Mouse (Mus musculus) olfactory bulb, adult 2 months (tissue): ENCODE results near the gene Rnf31. TPM values are rescaled to one million over a fixed set of nuclear protein-coding genes. Genes with fewer than 3 reads are reported as not detected.

ENCODE experiments used
- H3K27ac ChIP-seq: fragments of 200-500 bp; 2 replicates; pipeline ENCODE4 v1.5.1; 2012; ENCODE audit warnings: low read depth, low read length; ENCODE audit not compliant: insufficient read depth
- H3K4me1 ChIP-seq: fragments of 200-500 bp; 2 replicates; pipeline ENCODE4 v1.6.1; 2012; ENCODE audit warnings: low read length; ENCODE audit not compliant: control insufficient read depth, insufficient read depth
- H3K4me3 ChIP-seq: fragments of 200-500 bp; 2 replicates; pipeline ENCODE4 v1.5.1; 2012; ENCODE audit warnings: mild to moderate bottlenecking, low read depth, low read length, moderate library complexity; ENCODE audit not compliant: insufficient read depth
- CTCF ChIP-seq: fragments of 200-500 bp; IDR thresholded peaks from 2 replicates; pipeline ENCODE4 v1.5.1; 2012; ENCODE audit warnings: low read depth, mild to moderate bottlenecking, low read length, moderate library complexity; ENCODE audit not compliant: insufficient read depth
- POLR2A ChIP-seq: fragments of 200-500 bp; IDR thresholded peaks from 2 replicates; pipeline ENCODE4 v1.6.1; 2012; ENCODE audit warnings: mild to moderate bottlenecking, low read depth, low read length, moderate library complexity; ENCODE audit not compliant: insufficient read depth
- WGBS: fragments of 180-500 bp; shearing (Covaris S2); methylation state at CpG from one replicate; pipeline ENCODE4 v1.1.7; 2018; 5-methylcytosine and 5-hydroxymethylcytosine counted together
- polyA plus RNA-seq: library from polyadenylated mRNA; stranded (reverse); fragments of >200 nt; gene quantifications from 2 replicates; pipeline ENCODE4 v1.2.4, GENCODE M21; 2012; ENCODE audit warnings: low replicate concordance; ENCODE audit not compliant: missing spikeins, insufficient read depth, insufficient read length

Gene Rnf31
- polyA plus RNA-seq, 1 experiment: not detected

GRCm38 (mm10) chr14:55640816-55641215, 49.3 kb downstream of the Rnf31 start:
- no peak overlapping the region for H3K4me3 ChIP-seq
- H3K27ac ChIP-seq: no peak overlapping the region
- TF ChIP-seq POLR2A (no peak), CTCF (no peak)
- H3K4me1 ChIP-seq: peaks cover 15% of the 10 kb centered on the region
- 94% methylated on average over 14 of the region's 14 CpGs for WGBS

- WGBS: 94% methylated on average over 13 of the region's 13 CpGs
- no peak overlapping the region for H3K27ac ChIP-seq
- TF ChIP-seq CTCF: no peak
- TF ChIP-seq POLR2A: no peak
- H3K4me1 ChIP-seq: peaks cover 14% of the 10 kb centered on the region
- no peak overlapping the region for H3K4me3 ChIP-seq
These were observed 49.8 kb downstream of the Rnf31 start for GRCm38 (mm10) chr14:55641291-55641690.

- H3K27ac ChIP-seq: peak overlapping the region; percentile 100; the same call in 1 of the 2 replicates
- WGBS: 17% methylated on average over 8 of the region's 8 CpGs
- H3K4me3 ChIP-seq: peak overlapping the region; percentile 77
- H3K4me1 ChIP-seq: peaks cover 11% of the 10 kb centered on the region
- TF ChIP-seq POLR2A (no peak), CTCF (no peak)
These were observed 51.2 kb downstream of the Rnf31 start for GRCm38 (mm10) chr14:55642679-55643059.

GRCm38 (mm10) chr14:55643060-55643907, 51.8 kb downstream of the Rnf31 start, which contains the start of gene Tm9sf1:
Gene Tm9sf1 (minus strand): TSS chr14:55643806.
- Histone ChIP-seq H3K27ac (peak within 1 kb of the TSS; percentile 100), H3K4me3 (peak within 1 kb of the TSS; percentile 77), H3K4me1 (peaks cover 11% of the 10 kb centered on the region)
- TF ChIP-seq CTCF (no peak), POLR2A (peak; percentile 38)
- WGBS: under 1% methylated on average over 89 of the region's 89 CpGs

- WGBS: 17% methylated on average over 17 of the region's 17 CpGs
- no peak overlapping the region for H3K27ac ChIP-seq
- peaks cover 11% of the 10 kb centered on the region for H3K4me1 ChIP-seq
- TF ChIP-seq CTCF: no peak
- no peak for TF ChIP-seq POLR2A
- H3K4me3 ChIP-seq: peak overlapping the region; percentile 25; the same call in 1 of the 2 replicates
These were observed 52.9 kb downstream of the Rnf31 start for GRCm38 (mm10) chr14:55644261-55644888.

GRCm38 (mm10) chr14:55649884-55650283, 58.4 kb downstream of the Rnf31 start, which contains the start of gene Tssk4:
Gene Tssk4 (plus strand): TSS chr14:55650184.
- H3K4me1 ChIP-seq: no peaks in the 10 kb centered on the region
- WGBS: 96% methylated on average over 2 of the region's 2 CpGs
- no peak for TF ChIP-seq CTCF
- no peak for TF ChIP-seq POLR2A
- no peak within 1 kb of the TSS for H3K27ac ChIP-seq
- no peak within 1 kb of the TSS for H3K4me3 ChIP-seq

GRCm38 (mm10) chr14:55651528-55651927, 60.0 kb downstream of the Rnf31 start:
- WGBS: 95% methylated on average over 7 of the region's 7 CpGs
- no peak overlapping the region for H3K27ac ChIP-seq
- H3K4me3 ChIP-seq: no peak overlapping the region
- no peaks in the 10 kb centered on the region for H3K4me1 ChIP-seq
- TF ChIP-seq CTCF (no peak), POLR2A (no peak)

Other genes starting within 250 kb of the Rnf31 start
- gene Dhrs4, start 113.0 kb upstream of the Rnf31 start, polyA plus RNA-seq: not detected in 2 replicates
- gene Carmil3, start 101.1 kb upstream of the Rnf31 start, polyA plus RNA-seq: not detected in 2 replicates
- 357 TPM in 1 of 2 replicates, not detected in the other for gene Cpne6, start 81.3 kb upstream of the Rnf31 start, polyA plus RNA-seq
- gene Nrl, start 66.7 kb upstream of the Rnf31 start, polyA plus RNA-seq: not detected in 2 replicates
- gene Pck2, start 51.4 kb upstream of the Rnf31 start, polyA plus RNA-seq: not detected in 2 replicates
- gene Dcaf11, start 31.7 kb upstream of the Rnf31 start, polyA plus RNA-seq: not detected in 2 replicates
- gene A730061H03Rik, start 31.3 kb upstream of the Rnf31 start, polyA plus RNA-seq: not detected in 2 replicates
- gene Fitm1, start 16.1 kb upstream of the Rnf31 start, polyA plus RNA-seq: not detected in 2 replicates
- not detected in 2 replicates for gene Psme1, start 13.6 kb upstream of the Rnf31 start, polyA plus RNA-seq
- not detected in 2 replicates for gene Emc9, start 6.4 kb upstream of the Rnf31 start, polyA plus RNA-seq
- gene Psme2, start 595 bp upstream of the Rnf31 start, polyA plus RNA-seq: not detected in 2 replicates
- not detected in 2 replicates for gene Irf9, start 11.9 kb downstream of the Rnf31 start, polyA plus RNA-seq
- not detected in 2 replicates for gene Rec8, start 26.3 kb downstream of the Rnf31 start, polyA plus RNA-seq
- gene Ipo4, start 44.2 kb downstream of the Rnf31 start, polyA plus RNA-seq: not detected in 2 replicates
- not detected in 2 replicates for gene Gm49378, start 46.2 kb downstream of the Rnf31 start, polyA plus RNA-seq
- gene Tm9sf1, start 52.1 kb downstream of the Rnf31 start, polyA plus RNA-seq: not detected in 2 replicates
- gene Tssk4, start 58.5 kb downstream of the Rnf31 start, polyA plus RNA-seq: not detected in 2 replicates
- not detected in 2 replicates for gene Mdp1, start 68.8 kb downstream of the Rnf31 start, polyA plus RNA-seq
- gene Gmpr2, start 80.2 kb downstream of the Rnf31 start, polyA plus RNA-seq: not detected in 2 replicates
- gene Nedd8, start 80.4 kb downstream of the Rnf31 start, polyA plus RNA-seq: not detected in 2 replicates
- not detected in 2 replicates for gene Tinf2, start 90.1 kb downstream of the Rnf31 start, polyA plus RNA-seq
- gene Tgm1, start 122.2 kb downstream of the Rnf31 start, polyA plus RNA-seq: not detected in 2 replicates
- gene Rabggta, start 130.6 kb downstream of the Rnf31 start, polyA plus RNA-seq: not detected in 2 replicates
- not detected in 2 replicates for gene Dhrs1, start 154.0 kb downstream of the Rnf31 start, polyA plus RNA-seq
- gene Nop9, start 154.0 kb downstream of the Rnf31 start, polyA plus RNA-seq: not detected in 2 replicates
- not detected in 2 replicates for gene Cideb, start 166.8 kb downstream of the Rnf31 start, polyA plus RNA-seq
- gene Ltb4r2, start 169.7 kb downstream of the Rnf31 start, polyA plus RNA-seq: not detected in 2 replicates
- gene Ltb4r1, start 174.3 kb downstream of the Rnf31 start, polyA plus RNA-seq: not detected in 2 replicates
- gene Adcy4, start 192.4 kb downstream of the Rnf31 start, polyA plus RNA-seq: not detected in 2 replicates
- not detected in 2 replicates for gene Ripk3, start 197.2 kb downstream of the Rnf31 start, polyA plus RNA-seq
- gene Nfatc4, start 231.4 kb downstream of the Rnf31 start, polyA plus RNA-seq: not detected in 2 replicates